Mouse (Mus musculus): ENCODE data around the gene Steap4.
"Not testable (repeated sequence)": the region's sequence is repeated elsewhere in the genome, so short reads cannot be mapped to it uniquely, and the experiment has no call there.

The Steap4 gene

DNA sequence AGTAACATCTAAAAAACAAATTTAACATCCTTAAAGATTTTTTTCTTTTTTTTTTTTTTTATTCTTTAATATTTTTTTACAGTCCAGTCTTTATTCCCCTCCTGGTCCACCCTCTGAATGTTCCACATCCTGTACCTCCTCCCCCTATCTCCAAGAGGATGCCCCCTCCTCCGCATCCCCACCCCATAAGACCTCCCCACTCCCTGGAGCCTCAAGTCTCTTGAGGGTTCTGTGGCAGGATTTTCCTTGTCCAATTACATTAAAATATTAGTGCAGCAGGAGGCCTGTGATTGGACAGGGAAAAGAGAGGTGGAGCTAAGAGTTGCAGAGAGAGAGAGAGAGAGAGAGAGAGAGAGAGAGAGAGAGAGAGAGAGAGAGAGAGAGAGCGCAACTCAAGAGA, 31.4 kb downstream of the Steap4 start:
- DNase-seq (ENCODE audit: low spot score) = not testable (repeated sequence)

DNA sequence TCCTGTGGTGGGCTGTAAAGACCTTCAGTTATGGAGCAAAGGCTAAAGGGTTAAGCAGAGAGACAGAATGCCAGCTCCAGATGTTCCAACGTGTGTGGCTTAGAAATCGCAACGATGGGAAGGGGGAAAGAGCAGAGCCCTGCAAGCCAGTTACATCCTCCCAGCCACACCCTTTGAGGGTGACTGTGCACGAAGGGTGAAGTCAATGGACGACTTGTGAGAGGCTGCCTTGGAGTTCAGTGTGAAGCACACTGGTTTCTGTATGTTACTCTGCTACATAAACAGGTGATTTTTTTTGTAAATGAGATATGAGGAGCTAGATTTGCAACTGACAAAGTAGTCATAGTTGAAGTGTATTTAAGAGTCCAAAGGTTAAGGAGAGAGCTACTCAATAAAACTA, 33.5 kb downstream of the Steap4 start:
- no peak for DNase-seq (ENCODE audit: low spot score)

DNA sequence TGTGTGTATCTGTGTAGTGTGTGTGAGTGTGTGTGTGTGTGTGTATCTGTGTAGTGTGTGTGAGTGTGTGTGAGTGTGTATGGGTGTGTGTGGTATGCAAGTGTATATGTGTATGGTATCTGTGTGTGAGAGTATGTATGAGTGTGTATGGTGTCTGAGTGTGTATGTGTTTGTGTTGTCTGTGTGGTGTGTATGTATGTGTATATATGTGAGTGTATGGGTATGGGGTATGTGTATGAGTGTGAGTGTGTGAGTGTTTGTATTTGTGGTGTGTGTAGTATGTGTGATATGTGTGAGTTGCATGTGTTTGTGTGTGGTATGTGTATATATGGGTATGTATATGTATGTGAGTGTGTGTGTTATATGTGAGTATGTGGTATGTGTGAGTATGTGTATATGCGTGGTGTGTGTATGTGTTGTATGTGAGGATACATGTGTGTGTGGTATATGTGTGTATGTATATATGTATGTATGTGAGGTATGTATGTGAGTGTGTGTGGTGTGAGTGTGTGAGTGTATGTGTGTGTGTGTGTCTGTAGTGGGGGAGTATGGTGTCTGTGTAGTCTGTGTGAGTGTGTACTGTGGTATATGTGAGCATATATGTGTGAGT, 35.1 kb downstream of the Steap4 start:
- DNase-seq (ENCODE audit: low spot score) = no peak

DNA sequence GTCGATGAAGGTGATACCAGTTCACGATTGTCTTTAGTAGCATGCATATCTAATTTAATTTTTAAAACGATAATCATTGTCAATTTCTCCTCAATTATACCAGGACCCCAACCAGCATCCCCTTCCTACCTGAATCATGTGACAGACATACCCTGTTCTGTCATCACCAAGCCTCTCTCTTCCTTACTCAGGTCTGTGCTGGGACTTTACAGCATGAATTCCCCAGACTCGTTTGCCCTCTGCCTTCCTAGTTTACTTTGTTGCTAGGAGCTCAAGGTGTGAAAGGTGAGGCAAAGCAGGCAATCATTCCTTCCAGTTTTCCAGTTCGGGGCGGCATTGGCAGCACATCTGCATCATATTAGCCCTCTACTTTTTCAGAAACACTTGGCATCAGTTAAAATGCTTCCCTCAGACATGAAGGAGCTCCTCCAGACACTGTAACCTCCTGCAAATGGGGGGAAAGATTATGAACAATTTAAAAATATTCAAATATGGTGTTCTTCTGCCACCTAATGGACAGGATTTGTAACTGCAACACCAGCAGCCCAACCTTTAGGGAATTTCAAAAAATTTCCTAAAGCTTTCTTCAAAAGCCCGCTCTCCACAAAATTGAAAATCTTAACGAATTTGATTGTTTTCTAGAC, 36.3 kb downstream of the Steap4 start:
- DNase-seq (ENCODE audit: low spot score) = peak; percentile 17

DNA sequence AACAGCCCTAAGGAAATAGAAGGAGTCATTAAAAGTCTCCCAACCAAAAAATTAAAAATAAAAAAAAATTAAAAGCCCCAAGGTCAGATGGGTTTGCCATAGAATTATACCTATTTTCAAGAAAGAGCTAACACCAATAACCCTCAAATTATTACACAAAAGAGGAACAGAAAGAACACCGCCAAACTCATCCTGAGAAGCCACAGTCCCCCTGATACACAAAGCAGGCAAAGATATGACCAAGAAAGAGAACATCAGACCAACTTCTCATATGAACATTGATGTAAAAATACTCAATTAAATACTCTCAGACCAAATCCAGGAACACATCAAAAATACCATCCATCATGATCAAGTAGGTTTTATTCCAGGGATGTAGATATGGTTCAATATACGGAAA, 36.8 kb downstream of the Steap4 start:
- no peak for DNase-seq (ENCODE audit: low spot score)

DNA sequence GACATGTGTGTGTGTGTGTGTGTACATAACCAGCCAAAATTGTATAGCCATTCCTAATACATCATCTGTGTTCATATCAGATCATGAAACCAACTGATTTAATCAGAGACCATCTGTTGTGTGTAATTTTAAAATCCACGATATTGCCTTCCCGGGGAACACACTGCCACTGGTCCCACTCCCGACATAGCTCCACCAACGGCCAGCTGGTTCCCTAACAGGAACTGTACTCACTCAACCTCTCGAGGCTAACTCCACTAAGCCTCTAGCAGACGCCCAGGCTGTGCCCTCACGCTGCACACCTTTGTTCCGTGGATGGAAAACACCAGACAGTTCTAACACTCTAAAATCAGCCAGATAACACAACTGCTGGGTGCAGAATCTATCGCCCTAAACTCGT, 40.2 kb downstream of the Steap4 start:
- DNase-seq (ENCODE audit: low spot score) = no peak

DNA sequence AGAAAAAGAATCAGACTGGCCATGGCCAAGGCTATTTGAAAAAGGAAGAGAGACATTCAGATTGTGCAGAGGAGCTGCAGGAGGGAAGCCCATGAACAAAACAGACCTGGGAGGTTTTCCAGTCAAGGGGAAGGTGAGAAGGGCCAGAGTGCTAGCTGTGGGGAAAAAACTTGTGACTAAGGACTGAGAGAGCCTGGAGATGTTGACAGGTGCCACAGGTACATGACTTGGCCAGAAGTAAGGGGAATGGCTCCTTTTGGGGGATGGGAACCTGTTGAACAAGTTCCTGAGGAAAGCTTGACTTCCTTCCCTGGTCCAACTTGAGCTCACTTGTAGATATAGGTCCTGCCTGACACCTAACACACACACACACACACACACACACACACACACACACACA, 42.6 kb downstream of the Steap4 start:
- DNase-seq (ENCODE audit: low spot score) = no peak

DNA sequence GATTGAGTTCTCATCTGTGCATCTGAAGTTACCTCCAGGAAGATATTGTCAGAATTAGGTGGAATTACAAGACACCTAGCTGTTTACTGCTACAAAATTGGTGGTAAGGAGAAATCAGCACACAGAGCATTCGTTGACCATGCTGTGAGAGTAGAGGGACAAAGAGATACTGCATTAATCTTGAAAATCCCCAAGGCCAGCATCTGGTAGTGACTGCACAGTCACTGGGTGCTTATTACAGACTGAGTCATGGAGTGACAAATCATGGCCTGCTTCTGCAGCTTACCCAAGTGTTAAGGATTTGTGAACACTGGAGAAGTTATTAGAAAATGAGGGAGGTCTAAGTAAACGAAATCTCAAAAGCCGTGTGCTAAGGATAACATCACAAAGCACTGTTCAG, 53.0 kb downstream of the Steap4 start:
- no peak for DNase-seq (ENCODE audit: low spot score)

Measured in embryo, embryonic 10 days (tissue).